Mouse (Mus musculus) thymus, adult 2 months (tissue): ENCODE data around the gene Ift43.

Source experiments
- CTCF ChIP-seq: fragments of 200-500 bp; IDR thresholded peaks from 2 replicates; pipeline ENCODE4 v1.5.1; 2012; ENCODE audit warnings: mild to moderate bottlenecking, control low read depth, low read length, moderate library complexity, borderline replicate concordance; ENCODE audit not compliant: control insufficient read depth, poor library complexity, insufficient read depth; ENCODE audit errors: extremely low read depth
- POLR2A ChIP-seq: fragments of 200-500 bp; IDR thresholded peaks from 2 replicates; pipeline ENCODE4 v1.6.1; 2012; ENCODE audit warnings: mild to moderate bottlenecking, low read length, control low read depth, moderate library complexity; ENCODE audit not compliant: control insufficient read depth, poor library complexity, insufficient read depth; ENCODE audit errors: extremely low read depth

DNA sequence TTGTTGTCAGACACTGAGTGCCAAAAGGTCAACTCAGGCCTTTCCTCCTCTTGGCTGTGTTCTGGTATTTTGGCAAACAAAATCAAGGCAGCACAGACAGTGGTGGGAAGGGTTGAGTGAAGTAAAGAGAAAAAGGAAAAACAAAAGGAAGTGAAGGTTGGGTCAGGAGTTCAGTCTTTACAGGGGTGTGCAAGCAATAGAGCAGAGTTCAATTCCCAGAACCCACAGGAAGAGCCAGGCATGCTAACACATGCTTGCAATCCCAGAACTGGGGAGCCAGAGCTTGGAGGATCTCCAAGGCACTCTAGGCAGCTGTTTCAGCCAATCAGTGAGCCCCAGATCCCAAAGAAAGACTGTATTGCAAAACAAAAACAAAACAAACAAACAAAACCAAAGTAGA, 17.5 kb upstream of the Ift43 start:
- TF ChIP-seq CTCF (no peak), POLR2A (no peak)
